Mouse (Mus musculus): ENCODE measurements around the gene Senp6. TPM values are rescaled to one million over a fixed set of nuclear protein-coding genes. Genes with fewer than 3 reads are reported as not detected.
A peak's percentile ranks its signal among the peaks of the same experiment; 100 is the strongest.
"Not testable (repeated sequence)": the region's sequence is repeated elsewhere in the genome, so short reads cannot be mapped to it uniquely, and the experiment has no call there.

Senp6 gene
- polyA plus RNA-seq, 1 experiment from 2014 or later: 41.3 TPM

DNA sequence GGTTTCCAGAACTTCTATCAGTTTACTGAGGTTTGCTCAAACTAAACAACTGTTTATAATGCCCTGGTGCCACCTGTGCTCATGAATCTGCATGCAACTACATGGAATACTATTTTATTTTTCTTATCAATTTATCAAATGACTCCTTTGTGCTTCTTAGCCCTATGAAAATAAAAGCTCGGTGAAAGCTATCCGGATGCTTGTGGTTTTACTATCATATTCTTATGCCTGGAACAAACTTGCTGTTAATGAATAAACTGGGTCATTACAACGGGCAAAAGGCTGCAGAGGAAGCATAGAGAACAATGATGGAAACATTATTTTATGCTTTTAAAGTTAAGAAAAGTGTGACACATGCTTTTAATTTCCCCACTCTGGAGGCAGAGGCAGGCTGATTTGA is 3.3 kb downstream of the Senp6 start:
- Histone ChIP-seq H3K36me3 (ENCODE audit: control insufficient read depth, insufficient read depth, low read length) (no peaks in the 10 kb centered on the region), H3K4me1 (ENCODE audit: control insufficient read depth, insufficient read depth, low read length) (peaks cover 36% of the 10 kb centered on the region), H3K9me3 (replicated peaks; ENCODE audit: control insufficient read depth, low read length, poor library complexity, severe bottlenecking) (no peaks in the 10 kb centered on the region), H3K27ac (ENCODE audit: low read length) (no peak overlapping the region), H3K9ac (ENCODE audit: low read depth, low read length) (no peak overlapping the region), H3K4me2 (ENCODE audit: low read length) (no peak overlapping the region), H3K27me3 (ENCODE audit: control insufficient read depth, insufficient read depth, low read depth, low read length) (no peaks in the 10 kb centered on the region), H3K4me3 (ENCODE audit: low read depth, low read length) (no peak overlapping the region)
- WGBS: 92% methylated on average over 3 of the region's 3 CpGs
- ATAC-seq: no peak

DNA sequence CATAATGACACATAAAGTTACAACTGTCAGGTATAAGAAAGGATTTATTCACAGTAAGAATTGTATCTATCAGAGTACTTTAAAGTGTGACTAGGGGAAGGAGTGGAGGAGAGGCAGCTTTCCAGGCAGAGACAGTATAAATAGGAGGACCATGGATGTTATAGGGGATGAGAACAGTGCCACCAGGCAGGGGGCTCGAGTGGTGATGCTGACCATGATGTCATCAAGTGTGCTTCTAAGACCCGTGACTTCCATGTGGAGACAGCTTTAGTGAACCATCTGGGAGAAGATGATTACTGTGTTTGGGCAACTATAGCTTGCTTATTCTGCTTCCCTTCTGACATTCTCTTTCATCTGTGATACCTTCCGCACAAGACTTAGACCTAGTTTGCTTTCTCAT is 4.9 kb downstream of the Senp6 start:
- H3K27ac ChIP-seq (ENCODE audit: low read length): no peak overlapping the region
- no peak for ATAC-seq
- peaks cover 40% of the 10 kb centered on the region for H3K4me1 ChIP-seq (ENCODE audit: control insufficient read depth, insufficient read depth, low read length)
- H3K9ac ChIP-seq (ENCODE audit: low read depth, low read length): no peak overlapping the region
- no peak overlapping the region for H3K4me2 ChIP-seq (ENCODE audit: low read length)
- no peaks in the 10 kb centered on the region for H3K36me3 ChIP-seq (ENCODE audit: control insufficient read depth, insufficient read depth, low read length)
- no peaks in the 10 kb centered on the region for H3K9me3 ChIP-seq (replicated peaks; ENCODE audit: control insufficient read depth, low read length, poor library complexity, severe bottlenecking)
- 63% methylated on average over 3 of the region's 3 CpGs for WGBS
- H3K27me3 ChIP-seq (ENCODE audit: control insufficient read depth, insufficient read depth, low read depth, low read length): no peaks in the 10 kb centered on the region
- no peak overlapping the region for H3K4me3 ChIP-seq (ENCODE audit: low read depth, low read length)

DNA sequence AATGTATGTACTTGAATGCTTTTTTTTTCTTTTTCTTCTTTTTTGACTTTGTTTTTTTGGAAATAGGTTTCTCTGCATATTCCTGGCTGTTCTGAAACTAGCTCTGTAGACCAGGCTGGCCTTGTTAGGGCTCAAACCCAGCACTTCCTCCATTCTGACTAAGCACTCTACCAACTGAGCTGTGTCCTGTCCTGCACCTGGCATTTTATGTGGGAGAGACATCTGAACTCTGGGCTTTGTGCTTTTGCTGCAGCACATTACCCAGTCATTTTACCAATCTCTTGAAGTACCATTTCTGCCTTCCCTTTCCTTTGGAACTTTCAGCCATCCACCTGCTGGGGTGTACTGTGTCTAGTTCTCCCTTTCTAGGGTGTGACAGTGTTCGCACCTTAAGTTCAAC is 7.4 kb downstream of the Senp6 start:
- Histone ChIP-seq H3K27me3 (ENCODE audit: control insufficient read depth, insufficient read depth, low read depth, low read length) (no peaks in the 10 kb centered on the region), H3K4me2 (ENCODE audit: low read length) (no peak overlapping the region), H3K4me1 (ENCODE audit: control insufficient read depth, insufficient read depth, low read length) (peaks cover 39% of the 10 kb centered on the region), H3K36me3 (ENCODE audit: control insufficient read depth, insufficient read depth, low read length) (no peaks in the 10 kb centered on the region), H3K9me3 (replicated peaks; ENCODE audit: control insufficient read depth, low read length, poor library complexity, severe bottlenecking) (no peaks in the 10 kb centered on the region), H3K9ac (ENCODE audit: low read depth, low read length) (no peak overlapping the region), H3K27ac (ENCODE audit: low read length) (no peak overlapping the region), H3K4me3 (ENCODE audit: low read depth, low read length) (no peak overlapping the region)
- 91% methylated on average over 1 of the region's 1 CpGs for WGBS
- ATAC-seq: no peak

DNA sequence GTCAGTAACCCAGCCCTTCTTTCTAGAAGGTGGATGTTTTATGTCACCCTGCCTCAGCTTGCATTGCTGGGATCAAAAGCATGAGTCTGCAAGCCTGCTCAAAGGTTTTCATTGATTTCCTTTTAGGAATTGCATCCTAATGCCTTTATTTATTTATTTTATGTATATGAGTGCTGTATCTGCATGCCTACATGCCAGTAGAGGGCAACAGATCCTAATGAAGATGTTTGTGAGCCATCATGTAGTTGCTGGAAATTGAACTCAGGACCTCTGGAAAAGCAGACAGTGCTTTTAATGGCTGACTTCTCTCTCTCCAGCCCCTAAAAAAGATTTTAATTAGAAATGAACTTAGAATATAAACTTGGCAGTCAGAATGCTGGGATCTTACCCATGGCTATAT is 8.2 kb downstream of the Senp6 start:
- no peak for ATAC-seq

DNA sequence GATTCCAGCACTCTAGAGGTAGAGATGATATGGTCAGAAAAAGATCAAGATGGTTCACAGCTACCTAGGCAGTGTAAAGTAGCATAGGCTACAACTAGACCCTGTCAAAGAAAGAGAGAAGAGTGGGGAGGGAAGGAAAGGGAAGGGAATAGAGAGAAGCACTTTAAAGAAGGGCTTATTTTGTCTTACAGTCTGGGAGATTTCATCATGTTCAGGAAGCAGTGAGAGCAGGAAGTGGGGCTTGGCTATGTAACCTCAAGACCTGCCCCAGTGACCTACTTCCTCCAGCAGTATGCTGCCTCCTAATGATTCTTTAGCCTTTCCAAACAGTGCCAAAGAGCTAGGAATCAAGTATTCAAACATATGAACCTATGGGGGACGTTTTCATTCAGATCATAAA is 14.2 kb downstream of the Senp6 start:
- no peak overlapping the region for H3K9ac ChIP-seq (ENCODE audit: low read depth, low read length)
- H3K36me3 ChIP-seq (ENCODE audit: control insufficient read depth, insufficient read depth, low read length): no peaks in the 10 kb centered on the region
- H3K4me3 ChIP-seq (ENCODE audit: low read depth, low read length): no peak overlapping the region
- peaks cover 15% of the 10 kb centered on the region; the same call in 1 of the 2 replicates for H3K4me1 ChIP-seq (ENCODE audit: control insufficient read depth, insufficient read depth, low read length)
- H3K9me3 ChIP-seq (replicated peaks; ENCODE audit: control insufficient read depth, low read length, poor library complexity, severe bottlenecking): no peaks in the 10 kb centered on the region
- H3K27me3 ChIP-seq (ENCODE audit: control insufficient read depth, insufficient read depth, low read depth, low read length): no peaks in the 10 kb centered on the region
- no peak for ATAC-seq
- WGBS: 90% methylated on average over 1 of the region's 1 CpGs
- no peak overlapping the region for H3K4me2 ChIP-seq (ENCODE audit: low read length)
- no peak overlapping the region for H3K27ac ChIP-seq (ENCODE audit: low read length)

More for the DNA sequence above, 8.2 kb downstream of the Senp6 start:
- H3K4me1 ChIP-seq (ENCODE audit: control insufficient read depth, insufficient read depth, low read length): peaks cover 34% of the 10 kb centered on the region
- no peaks in the 10 kb centered on the region for H3K36me3 ChIP-seq (ENCODE audit: control insufficient read depth, insufficient read depth, low read length)
- H3K4me2 ChIP-seq (ENCODE audit: low read length): no peak overlapping the region
- no peak overlapping the region for H3K4me3 ChIP-seq (ENCODE audit: low read depth, low read length)
- H3K27ac ChIP-seq (ENCODE audit: low read length): no peak overlapping the region
- H3K27me3 ChIP-seq (ENCODE audit: control insufficient read depth, insufficient read depth, low read depth, low read length): no peaks in the 10 kb centered on the region
- H3K9me3 ChIP-seq (replicated peaks; ENCODE audit: control insufficient read depth, low read length, poor library complexity, severe bottlenecking): no peaks in the 10 kb centered on the region
- no peak overlapping the region for H3K9ac ChIP-seq (ENCODE audit: low read depth, low read length)

DNA sequence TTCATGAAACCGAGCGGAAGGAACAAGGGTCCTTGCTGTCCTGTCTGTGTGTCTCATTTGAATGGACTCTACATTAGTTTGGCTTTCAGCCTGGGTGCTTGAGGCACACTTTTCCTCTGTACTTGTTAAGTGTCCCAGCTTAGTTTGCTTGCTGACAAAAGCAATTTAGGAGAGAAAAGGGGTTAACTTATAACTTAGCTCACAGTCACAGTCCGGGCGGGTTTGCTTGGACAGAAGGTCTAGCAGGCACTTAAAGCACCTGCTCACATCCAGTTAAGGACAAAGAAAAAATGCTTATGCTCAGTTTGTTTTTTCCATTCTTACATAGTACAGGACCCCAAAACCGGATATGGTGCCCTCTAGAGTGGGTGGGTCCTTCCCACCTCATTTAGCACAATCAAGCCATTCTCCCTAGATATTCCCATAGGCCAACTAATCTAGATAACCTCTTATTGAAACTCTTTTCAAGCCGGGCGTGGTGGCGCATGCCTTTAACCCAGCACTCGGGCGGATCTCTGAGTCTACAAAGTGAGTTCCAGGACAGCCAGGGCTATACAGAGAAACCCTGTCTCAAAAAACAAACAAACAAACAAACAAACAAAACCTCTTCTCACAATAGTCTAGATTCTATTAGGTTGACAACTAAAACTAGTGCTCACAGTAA is 17.9 kb downstream of the Senp6 start:
- H3K27me3 ChIP-seq (ENCODE audit: control insufficient read depth, insufficient read depth, low read depth, low read length): no peaks in the 10 kb centered on the region
- no peak overlapping the region for H3K4me3 ChIP-seq (ENCODE audit: low read depth, low read length)
- H3K27ac ChIP-seq (ENCODE audit: low read length): no peak overlapping the region
- no peaks in the 10 kb centered on the region for H3K36me3 ChIP-seq (ENCODE audit: control insufficient read depth, insufficient read depth, low read length)
- no peak overlapping the region for H3K4me2 ChIP-seq (ENCODE audit: low read length)
- WGBS: 50% methylated on average over 10 of the region's 10 CpGs
- no peaks in the 10 kb centered on the region for H3K9me3 ChIP-seq (replicated peaks; ENCODE audit: control insufficient read depth, low read length, poor library complexity, severe bottlenecking)
- H3K9ac ChIP-seq (ENCODE audit: low read depth, low read length): no peak overlapping the region
- peaks cover 9% of the 10 kb centered on the region; the same call in 1 of the 2 replicates for H3K4me1 ChIP-seq (ENCODE audit: control insufficient read depth, insufficient read depth, low read length)
- no peak for ATAC-seq

DNA sequence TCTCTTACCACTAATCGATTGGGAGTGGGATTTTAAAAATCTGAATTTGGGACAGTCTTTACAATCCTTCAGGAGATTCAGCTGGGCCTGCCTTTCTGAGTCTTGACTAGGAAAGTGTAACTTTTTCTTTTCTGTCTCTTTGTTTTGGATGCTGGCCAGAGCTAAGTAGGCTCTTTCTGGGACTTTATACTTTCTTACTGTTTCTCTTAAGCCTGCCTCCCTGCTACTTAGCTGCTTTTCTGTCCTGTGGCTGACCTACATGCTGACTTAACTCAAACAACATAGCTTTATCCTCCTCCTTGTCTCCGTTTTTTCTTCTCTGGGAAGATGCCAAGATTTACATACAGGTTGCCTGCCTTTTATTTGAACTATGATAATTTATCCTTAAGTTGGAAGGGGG is 19.0 kb downstream of the Senp6 start:
- H3K9me3 ChIP-seq (replicated peaks; ENCODE audit: control insufficient read depth, low read length, poor library complexity, severe bottlenecking): no peaks in the 10 kb centered on the region
- no peak overlapping the region for H3K9ac ChIP-seq (ENCODE audit: low read depth, low read length)
- H3K4me2 ChIP-seq (ENCODE audit: low read length): no peak overlapping the region
- no peak for ATAC-seq
- no peaks in the 10 kb centered on the region for H3K27me3 ChIP-seq (ENCODE audit: control insufficient read depth, insufficient read depth, low read depth, low read length)
- peaks cover 9% of the 10 kb centered on the region; the same call in 1 of the 2 replicates for H3K4me1 ChIP-seq (ENCODE audit: control insufficient read depth, insufficient read depth, low read length)
- WGBS: 42% methylated on average over 2 of the region's 2 CpGs
- H3K4me3 ChIP-seq (ENCODE audit: low read depth, low read length): no peak overlapping the region
- no peaks in the 10 kb centered on the region for H3K36me3 ChIP-seq (ENCODE audit: control insufficient read depth, insufficient read depth, low read length)
- H3K27ac ChIP-seq (ENCODE audit: low read length): no peak overlapping the region

DNA sequence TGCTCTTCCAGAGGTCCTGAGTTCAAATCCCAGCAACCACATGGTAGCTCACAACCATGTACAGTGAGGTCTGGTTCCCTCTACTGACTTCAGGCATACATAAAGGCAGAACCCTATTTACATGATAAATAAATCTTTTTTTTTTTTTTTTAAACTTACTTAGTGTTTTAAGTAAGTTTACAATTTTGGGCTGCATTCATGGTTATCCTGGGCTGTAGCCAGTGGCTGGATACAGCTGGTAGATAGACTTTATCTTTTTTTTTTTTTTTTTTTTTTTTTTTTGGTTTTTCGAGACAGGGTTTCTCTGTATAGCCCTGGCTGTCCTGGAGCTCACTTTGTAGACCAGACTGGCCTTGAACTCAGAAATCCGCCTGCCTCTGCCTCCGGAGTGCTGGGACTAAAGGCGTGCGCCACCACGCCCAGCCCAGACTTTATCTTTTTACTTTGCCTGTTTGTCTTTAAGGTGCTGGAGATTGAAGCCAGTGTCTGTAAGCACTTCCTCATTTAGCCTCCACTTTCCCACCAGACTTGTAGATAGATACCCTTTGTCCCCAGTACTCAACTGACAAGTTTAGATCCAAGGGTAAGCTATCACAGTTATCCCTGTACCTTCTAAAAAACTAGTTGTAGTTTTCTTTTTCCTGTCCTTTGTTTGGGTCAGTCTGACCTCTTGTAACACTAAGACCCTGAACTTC is 19.7 kb downstream of the Senp6 start:
- not testable (repeated sequence) for H3K4me2 ChIP-seq (ENCODE audit: low read length); H3K4me3 ChIP-seq (ENCODE audit: low read depth, low read length); ATAC-seq; H3K27me3 ChIP-seq (ENCODE audit: control insufficient read depth, insufficient read depth, low read depth, low read length); H3K9me3 ChIP-seq (replicated peaks; ENCODE audit: control insufficient read depth, low read length, poor library complexity, severe bottlenecking); H3K36me3 ChIP-seq (ENCODE audit: control insufficient read depth, insufficient read depth, low read length); H3K4me1 ChIP-seq (ENCODE audit: control insufficient read depth, insufficient read depth, low read length); H3K9ac ChIP-seq (ENCODE audit: low read depth, low read length); H3K27ac ChIP-seq (ENCODE audit: low read length)
- WGBS: 94% methylated on average over 5 of the region's 6 CpGs

DNA sequence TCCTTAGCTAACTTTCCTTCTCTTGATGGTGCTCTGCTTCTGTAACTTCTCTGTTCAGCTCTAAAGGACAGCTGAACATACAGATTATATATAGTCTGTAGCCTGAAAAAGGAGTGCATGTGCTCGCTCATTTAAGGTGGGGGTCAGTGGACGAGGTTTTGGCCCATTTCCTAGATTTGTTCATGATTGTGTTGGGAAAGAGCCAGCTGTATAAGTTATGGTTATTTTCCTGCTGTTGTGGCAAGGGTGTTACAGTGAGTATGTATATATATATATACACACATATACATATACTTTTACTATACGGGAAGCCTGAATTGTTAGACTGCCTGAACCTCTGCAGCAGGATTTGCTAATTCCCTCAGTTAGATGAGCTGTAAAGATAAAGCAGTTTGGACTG is 22.7 kb downstream of the Senp6 start:
- WGBS: 83% methylated on average over 3 of the region's 3 CpGs
- H3K4me1 ChIP-seq (ENCODE audit: control insufficient read depth, insufficient read depth, low read length): peaks cover 7% of the 10 kb centered on the region; the same call in 1 of the 2 replicates
- H3K9ac ChIP-seq (ENCODE audit: low read depth, low read length): no peak overlapping the region
- no peaks in the 10 kb centered on the region for H3K27me3 ChIP-seq (ENCODE audit: control insufficient read depth, insufficient read depth, low read depth, low read length)
- no peaks in the 10 kb centered on the region for H3K9me3 ChIP-seq (replicated peaks; ENCODE audit: control insufficient read depth, low read length, poor library complexity, severe bottlenecking)
- no peak overlapping the region for H3K4me2 ChIP-seq (ENCODE audit: low read length)
- no peak overlapping the region for H3K4me3 ChIP-seq (ENCODE audit: low read depth, low read length)
- H3K27ac ChIP-seq (ENCODE audit: low read length): no peak overlapping the region
- peak; percentile 28; the same call in 1 of the 2 replicates for ATAC-seq
- no peaks in the 10 kb centered on the region for H3K36me3 ChIP-seq (ENCODE audit: control insufficient read depth, insufficient read depth, low read length)
